Mouse (Mus musculus) layer of hippocampus, adult 8-10 months (tissue): Measurements from ENCODE around the gene Gm28042. TPM values are rescaled to one million over a fixed set of nuclear protein-coding genes. Genes with fewer than 3 reads are reported as not detected.

Experiments used
- DNase-seq, 2 experiments: peaks; one replicate each; pipeline ENCODE4 v3.0.0; 2022; ENCODE audit warnings: low spot score in 2 of 2
- total RNA-seq, 4 experiments: library from RNA; stranded (reverse); gene quantifications; 2 replicates each; pipeline ENCODE4 v1.2.4; 2022

The Gm28042 gene
- total RNA-seq, 4 experiments from 2014 or later = 1.9 to 7.8 (median 3.4) TPM

GRCm38 (mm10) chr2:120011462-120012200 is 15.7 kb upstream of the Gm28042 start:
- peak in 1 of 2 experiments; percentile 67 for DNase-seq

GRCm38 (mm10) chr2:120012924-120013323 is 14.4 kb upstream of the Gm28042 start:
- DNase-seq = no peak

- no peak for DNase-seq
Measured at GRCm38 (mm10) chr2:120013831-120014486, 13.3 kb upstream of the Gm28042 start.

- DNase-seq = no peak
Measured at GRCm38 (mm10) chr2:120015882-120016281, 11.4 kb upstream of the Gm28042 start.

- no peak for DNase-seq
Measured at GRCm38 (mm10) chr2:120017599-120017998, 9.7 kb upstream of the Gm28042 start.

GRCm38 (mm10) chr2:120024337-120024736 is 3.0 kb upstream of the Gm28042 start:
- no peak for DNase-seq

GRCm38 (mm10) chr2:120027950-120028331 is 648 bp downstream of the Gm28042 start:
- no peak for DNase-seq

- DNase-seq = no peak
Measured at GRCm38 (mm10) chr2:120030380-120030779, 3.1 kb downstream of the Gm28042 start.

GRCm38 (mm10) chr2:120032726-120033467 is 5.6 kb downstream of the Gm28042 start, which contains the start of gene Pla2g4b:
Gene Pla2g4b, plus strand, starts transcription at chr2:120033417.
- DNase-seq = no peak

GRCm38 (mm10) chr2:120033726-120034125 is 6.4 kb downstream of the Gm28042 start:
- no peak for DNase-seq

GRCm38 (mm10) chr2:120037744-120038143 is 10.5 kb downstream of the Gm28042 start:
- no peak for DNase-seq

- no peak for DNase-seq
Measured at GRCm38 (mm10) chr2:120040991-120041390, 13.7 kb downstream of the Gm28042 start.

GRCm38 (mm10) chr2:120044101-120044603 is 16.9 kb downstream of the Gm28042 start:
- DNase-seq = no peak

- DNase-seq = no peak
Measured at GRCm38 (mm10) chr2:120044676-120045075, 17.4 kb downstream of the Gm28042 start.

- peak in 1 of 2 experiments; percentile 37 for DNase-seq
Measured at GRCm38 (mm10) chr2:120046486-120047310, 19.4 kb downstream of the Gm28042 start.

GRCm38 (mm10) chr2:120048173-120048572 is 20.9 kb downstream of the Gm28042 start:
- DNase-seq = no peak

- DNase-seq = no peak
Measured at GRCm38 (mm10) chr2:120049632-120050274, 22.5 kb downstream of the Gm28042 start.

GRCm38 (mm10) chr2:120051405-120051804 is 24.1 kb downstream of the Gm28042 start:
- no peak for DNase-seq

GRCm38 (mm10) chr2:120054771-120055552 is 27.7 kb downstream of the Gm28042 start:
- DNase-seq = no peak

GRCm38 (mm10) chr2:120055923-120056322 is 28.6 kb downstream of the Gm28042 start:
- DNase-seq = no peak
